Mouse (Mus musculus) brain, embryonic 14.5 days (tissue): ENCODE measurements at regions not wholly inside any gene's neighbourhood (a gene's known extent, or its start where the extent isn't known, plus 50 kb on each side); places are given as distances from the start of the nearest gene placed in this dataset.

Source experiments
- CTCF ChIP-seq: fragments of 200-500 bp; IDR thresholded peaks from 2 replicates; pipeline ENCODE4 v1.5.1; 2012; ENCODE audit warnings: inconsistent platforms, mild to moderate bottlenecking, moderate library complexity, borderline replicate concordance; ENCODE audit not compliant: insufficient read depth, insufficient read length; ENCODE audit errors: extremely low read depth
- POLR2A ChIP-seq: fragments of 200-500 bp; IDR thresholded peaks from 2 replicates; pipeline ENCODE4 v1.6.1; 2012; ENCODE audit warnings: mild to moderate bottlenecking, inconsistent platforms, borderline replicate concordance; ENCODE audit not compliant: poor library complexity, insufficient read depth, insufficient read length, severe bottlenecking; ENCODE audit errors: extremely low read depth

- no peak for TF ChIP-seq CTCF
- no peak for TF ChIP-seq POLR2A
Observed at GRCm38 (mm10) chr4:140449062-140449461, 202.5 kb upstream of the Igsf21 start.
